Mouse (Mus musculus) adrenal gland, postnatal 14 days (tissue): ENCODE results near the gene Lmcd1. TPM values are rescaled to one million over a fixed set of nuclear protein-coding genes. Genes with fewer than 3 reads are reported as not detected.

ENCODE experiments used
- DNase-seq: peaks from one replicate; pipeline ENCODE4 v3.0.0; 2021; ENCODE audit warnings: mixed read lengths
- total RNA-seq: library from RNA; stranded (reverse); gene quantifications from 2 replicates; pipeline ENCODE4 v1.2.3, GENCODE M21; 2021

Lmcd1 gene
- total RNA-seq, 1 experiment from 2014 or later = 5.6 TPM

GRCm38 (mm10) chr6:112360676-112361075, 87.1 kb downstream of the Lmcd1 start:
- no peak for DNase-seq

GRCm38 (mm10) chr6:112362349-112362958, 88.9 kb downstream of the Lmcd1 start:
- peak; percentile 80 for DNase-seq

GRCm38 (mm10) chr6:112364581-112364980, 91.0 kb downstream of the Lmcd1 start:
- DNase-seq = peak; percentile 71

- DNase-seq = no peak
Observed at GRCm38 (mm10) chr6:112365294-112365693, 91.7 kb downstream of the Lmcd1 start.

GRCm38 (mm10) chr6:112373886-112374585, 100.5 kb downstream of the Lmcd1 start:
- peak; percentile 49 for DNase-seq

- DNase-seq = no peak
Observed at GRCm38 (mm10) chr6:112375661-112376392, 102.3 kb downstream of the Lmcd1 start.

GRCm38 (mm10) chr6:112379054-112379453, 105.5 kb downstream of the Lmcd1 start:
- DNase-seq = no peak

Other genes with a start within 250 kb of the Lmcd1 start
- 4.5 and 4.8 TPM in 2 replicates for gene Ssu2, start 114.3 kb downstream of the Lmcd1 start, total RNA-seq
- not detected in 2 replicates for gene Cav3, start 185.7 kb downstream of the Lmcd1 start, total RNA-seq
- gene Oxtr, start 216.2 kb downstream of the Lmcd1 start, total RNA-seq = 63.3 and 80.2 TPM in 2 replicates